Mouse (Mus musculus) ES-Bruce4 (cell line): ENCODE data around the gene G6pc.

Source experiments
- CTCF ChIP-seq: IDR thresholded peaks from one replicate; pipeline ENCODE4 v1.8.1; 2011; ENCODE audit warnings: low read depth, low read length
- EP300 ChIP-seq: IDR thresholded peaks from 2 replicates; pipeline ENCODE4 v1.6.1; 2011; ENCODE audit warnings: low read depth, low read length; ENCODE audit not compliant: insufficient read depth
- POLR2A ChIP-seq: IDR thresholded peaks from one replicate; pipeline ENCODE4 v1.8.1; 2011; ENCODE audit warnings: low read length; ENCODE audit not compliant: insufficient read depth

DNA sequence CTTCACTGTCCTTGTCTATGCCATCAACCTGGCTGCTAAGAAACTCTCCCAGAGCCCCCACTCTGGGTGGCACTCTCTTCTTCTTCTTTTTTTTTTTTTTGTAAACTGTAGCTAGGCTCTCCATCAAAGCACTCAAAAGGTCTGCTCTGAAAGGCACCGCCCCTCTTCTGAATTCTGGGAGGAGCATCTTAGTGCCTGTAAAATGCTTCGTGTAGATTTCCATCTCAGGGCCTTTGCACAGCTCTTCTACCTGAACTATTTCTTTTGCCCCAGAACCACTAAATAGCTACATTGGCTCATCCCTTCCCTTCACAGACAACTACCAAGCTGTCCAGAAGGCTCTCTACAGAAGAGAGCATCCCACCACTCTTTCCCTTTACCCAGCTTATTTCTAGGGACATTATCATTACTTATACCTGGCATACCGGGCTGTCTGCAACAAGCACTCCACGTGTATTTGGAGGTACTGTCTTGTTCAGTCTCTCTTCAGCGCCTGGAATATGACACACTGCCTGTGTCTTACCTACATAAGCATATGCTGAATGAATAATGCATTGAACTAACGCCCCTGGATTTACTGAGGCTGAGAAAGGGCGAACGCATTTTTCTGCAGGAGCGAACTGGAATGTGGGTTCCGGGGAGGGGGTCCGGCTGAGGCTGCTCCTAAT lies 49.2 kb downstream of the G6pc start:
- TF ChIP-seq CTCF = no peak
- no peak for TF ChIP-seq EP300
- no peak for TF ChIP-seq POLR2A
